Mouse (Mus musculus): ENCODE measurements at regions not wholly inside any gene's neighbourhood (a gene's known extent, or its start where the extent isn't known, plus 50 kb on each side); places are given as distances from the start of the nearest gene placed in this dataset.
A peak's percentile ranks its signal among the peaks of the same experiment; 100 is the strongest.

GRCm38 (mm10) chr4:40400089-40400488 lies 71.9 kb upstream of the Tmem215 start:
- no peak for DNase-seq

- DNase-seq, result no peak
These were observed 81.8 kb upstream of the Tmem215 start for GRCm38 (mm10) chr4:40390183-40390582.

GRCm38 (mm10) chr4:40385284-40385683 lies 86.7 kb upstream of the Tmem215 start:
- no peak for DNase-seq

DNA sequence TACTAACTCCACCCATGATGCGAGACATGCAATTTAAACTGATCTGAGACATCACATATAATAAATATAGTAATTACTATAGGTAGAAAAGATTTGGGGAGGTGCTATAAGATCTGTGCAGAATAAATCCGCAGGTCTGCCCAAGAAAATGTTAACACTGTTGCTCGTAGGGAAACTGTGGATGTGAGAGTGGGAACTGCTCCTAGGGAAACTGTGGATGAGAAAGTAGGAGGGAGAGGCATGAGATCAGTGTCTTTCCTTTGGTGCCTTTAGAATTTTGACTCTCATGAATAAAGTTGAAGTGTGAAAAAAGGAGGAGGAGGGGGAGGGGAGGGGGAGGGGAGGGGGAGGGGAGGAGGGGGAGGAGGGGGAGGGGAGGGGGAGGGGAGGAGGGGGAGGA lies 87.3 kb upstream of the Tmem215 start:
- no peak for DNase-seq

DNA sequence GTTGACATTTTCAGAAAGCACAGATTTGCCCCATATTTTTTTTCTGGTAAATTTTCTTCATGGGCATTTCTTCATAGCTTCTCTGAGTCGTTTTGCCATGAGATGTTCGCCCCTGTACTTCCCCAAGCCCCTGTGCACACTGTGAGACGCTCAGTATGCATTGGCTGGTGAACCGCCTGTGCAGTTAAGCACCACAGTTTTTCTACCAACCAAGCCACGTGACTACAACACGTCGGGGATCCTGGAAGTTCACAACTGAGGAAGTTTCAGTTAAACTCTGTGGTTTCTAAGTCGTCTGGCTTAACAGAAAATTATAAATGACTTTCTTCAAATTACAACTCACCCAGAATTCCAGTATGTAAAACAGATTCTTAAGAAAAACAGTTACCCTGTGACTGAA lies 91.7 kb upstream of the Tmem215 start:
- DNase-seq, result no peak

DNA sequence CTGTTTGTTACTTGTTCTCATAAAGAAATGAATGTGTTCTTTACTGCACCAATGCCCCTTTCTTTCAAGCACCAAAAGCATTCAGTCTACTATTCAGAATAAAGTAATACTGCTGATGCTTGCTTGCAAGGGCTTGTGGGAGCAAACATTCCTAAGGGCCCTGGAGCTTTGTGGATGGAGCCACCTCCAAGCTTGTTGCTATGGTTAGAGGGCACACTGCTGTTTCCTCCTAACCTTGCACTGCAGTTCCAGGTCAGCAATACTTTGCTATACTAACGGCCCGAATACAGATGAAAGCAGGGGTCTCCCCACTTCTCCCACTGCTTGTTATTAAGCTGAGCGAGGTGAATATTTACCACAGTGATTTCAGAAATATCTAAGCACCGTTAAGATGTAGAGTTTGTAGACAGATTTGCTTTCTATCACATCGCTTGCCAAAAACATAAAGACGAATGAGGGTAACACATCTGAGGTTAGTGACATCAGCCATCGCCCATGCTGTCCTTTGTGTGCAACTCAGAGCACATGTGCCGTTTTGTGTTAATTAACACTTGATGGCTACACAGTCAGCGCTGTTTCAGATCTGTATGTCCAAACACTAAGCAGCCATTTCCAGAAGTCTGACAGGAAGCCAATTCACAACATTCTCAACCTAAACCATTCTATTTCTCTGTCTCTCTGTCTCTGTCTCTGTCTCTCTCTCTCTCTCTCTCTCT lies 96.4 kb upstream of the Ndufb6 start:
- DNase-seq, result no peak

DNA sequence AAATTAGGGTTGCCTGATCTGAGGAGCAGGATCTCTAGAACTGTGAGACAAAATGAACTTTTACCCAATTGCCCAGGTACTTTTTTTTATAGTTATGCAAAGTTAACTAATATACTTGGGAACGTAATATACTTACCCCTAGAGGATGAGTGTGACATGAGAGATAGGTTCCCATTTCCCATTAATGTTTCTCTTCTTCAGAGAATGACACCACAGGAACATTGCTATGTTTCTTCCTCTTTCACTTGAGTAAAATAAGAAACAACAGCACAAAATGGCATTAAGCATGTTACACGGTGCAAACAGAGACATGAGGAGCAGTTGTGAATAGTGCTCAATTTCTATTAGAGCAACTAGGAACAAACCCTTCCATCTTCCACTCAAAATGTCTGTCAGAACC lies 95.0 kb upstream of the Ndufb6 start:
- no peak for DNase-seq

DNA sequence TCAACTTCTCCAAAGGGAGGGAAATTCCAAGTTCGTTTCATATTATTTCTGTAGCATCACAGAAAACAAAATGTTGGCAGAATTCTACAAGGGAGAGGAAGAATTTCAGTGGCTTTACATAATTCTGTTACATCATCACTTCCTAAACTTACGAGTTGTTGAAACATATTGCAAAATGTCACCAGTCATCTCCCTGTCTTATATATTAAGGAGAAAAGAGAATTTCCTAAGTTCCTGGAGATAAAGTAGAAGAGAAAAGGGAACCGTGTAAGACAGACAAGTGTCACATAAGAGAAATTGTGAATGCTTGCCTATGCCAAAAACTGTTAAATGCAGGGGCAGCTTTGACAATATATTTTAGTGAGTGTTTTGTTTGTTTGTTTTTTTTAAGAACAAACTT lies 85.1 kb upstream of the Ndufb6 start:
- no peak for DNase-seq

GRCm38 (mm10) chr4:40359307-40359706 lies 80.1 kb upstream of the Ndufb6 start:
- DNase-seq, result no peak

DNA sequence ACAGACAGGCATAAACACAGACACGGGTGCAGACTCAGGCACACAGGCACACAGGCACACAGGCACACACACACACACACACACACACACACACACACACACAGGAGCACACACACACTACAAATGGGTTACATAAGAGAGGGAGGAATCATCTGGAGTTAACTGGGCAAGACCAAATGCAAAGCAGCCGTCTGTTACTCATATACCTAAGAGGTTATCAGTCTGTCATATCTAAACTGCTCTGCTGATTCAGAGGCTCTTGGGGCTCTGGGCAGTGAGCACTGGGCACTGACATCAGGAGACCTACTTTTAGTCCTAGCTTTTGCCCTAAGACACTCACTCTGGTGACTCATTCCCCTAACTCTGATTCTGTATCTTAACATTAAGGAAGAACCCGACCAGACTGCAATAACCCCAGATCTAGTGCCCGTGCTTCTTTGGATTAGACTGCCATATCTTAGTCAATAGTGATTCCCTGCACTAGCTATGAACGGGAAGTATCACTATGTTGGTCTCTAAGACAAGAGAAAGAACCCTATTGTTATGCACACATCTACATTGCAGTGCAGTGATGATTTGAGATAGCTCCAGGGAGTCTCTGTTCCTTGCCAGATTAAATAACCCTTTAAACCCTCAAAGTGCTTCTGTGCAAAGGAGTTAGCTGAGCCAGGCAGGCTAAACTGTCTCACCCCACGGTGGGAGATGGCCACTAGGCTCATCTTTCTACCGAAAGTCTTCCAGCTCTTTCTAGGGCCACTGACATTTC lies 78.0 kb upstream of the Ndufb6 start:
- DNase-seq, result peak; percentile 11

DNA sequence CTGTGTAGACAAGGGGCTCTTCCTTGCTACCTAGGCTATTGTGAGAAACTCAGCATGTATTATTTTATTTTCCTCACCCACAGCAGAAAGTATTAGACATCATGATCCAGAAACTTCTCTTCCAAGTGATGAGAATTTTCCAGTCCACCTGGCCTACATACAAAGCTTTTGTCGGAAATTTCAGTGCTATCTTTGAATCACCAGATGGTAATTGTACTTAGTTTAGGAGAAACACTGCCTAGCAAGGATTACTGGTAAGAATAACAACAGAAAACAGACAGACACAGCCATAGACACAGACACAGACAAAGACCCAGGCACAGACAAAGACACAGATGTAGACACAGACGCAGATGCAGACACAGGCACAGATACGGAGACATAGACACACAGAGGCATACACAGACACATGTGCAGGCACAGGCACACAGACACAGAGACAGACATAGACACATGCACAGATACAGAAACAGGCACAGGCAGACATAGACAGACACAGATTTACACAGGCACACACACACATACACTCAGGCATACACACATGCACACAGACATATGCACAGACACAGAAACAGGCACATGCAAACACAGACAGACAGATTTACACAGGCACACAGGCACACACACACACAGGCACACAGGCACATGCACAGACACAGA lies 76.7 kb upstream of the Ndufb6 start:
- DNase-seq, result no peak

DNA sequence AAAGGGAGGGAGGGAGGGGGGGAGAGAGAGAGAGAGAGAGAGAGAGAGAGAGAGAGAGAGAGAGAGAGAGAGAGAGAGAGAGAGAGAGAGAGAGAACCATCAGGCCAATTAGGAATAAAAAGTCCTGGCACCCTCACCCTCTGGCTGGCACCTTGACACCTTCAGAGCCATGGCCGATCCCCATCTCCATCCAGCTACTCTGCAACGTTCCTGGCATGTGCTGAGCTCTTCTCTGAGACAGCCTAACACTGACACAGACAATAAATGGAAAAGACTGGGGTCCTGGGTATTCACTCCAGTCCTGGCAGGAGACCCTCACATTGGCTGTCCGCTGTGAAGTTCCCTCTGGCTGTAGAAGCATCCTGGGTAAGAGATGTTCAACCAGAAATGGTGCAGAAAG lies 75.2 kb upstream of the Ndufb6 start:
- DNase-seq, result no peak

DNA sequence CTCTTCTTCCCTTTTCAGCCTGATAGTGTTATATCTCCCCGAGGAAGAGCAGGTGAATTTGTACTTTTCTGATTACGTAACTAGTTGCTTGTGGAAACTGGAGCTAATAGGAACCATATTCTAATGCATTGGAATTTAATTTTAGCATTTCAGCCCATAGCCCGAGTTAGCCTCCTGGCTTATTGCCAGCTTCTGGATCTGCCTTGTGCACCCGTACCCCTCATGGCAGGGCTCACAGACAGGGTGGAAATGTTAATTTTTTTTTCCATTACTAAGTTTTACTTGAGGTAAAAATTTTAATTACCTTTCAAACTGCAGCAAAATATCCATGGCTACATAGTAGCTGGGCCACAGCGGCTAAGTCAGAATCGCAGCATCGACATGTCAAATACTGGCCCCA lies 72.4 kb upstream of the Ndufb6 start:
- no peak for DNase-seq

DNA sequence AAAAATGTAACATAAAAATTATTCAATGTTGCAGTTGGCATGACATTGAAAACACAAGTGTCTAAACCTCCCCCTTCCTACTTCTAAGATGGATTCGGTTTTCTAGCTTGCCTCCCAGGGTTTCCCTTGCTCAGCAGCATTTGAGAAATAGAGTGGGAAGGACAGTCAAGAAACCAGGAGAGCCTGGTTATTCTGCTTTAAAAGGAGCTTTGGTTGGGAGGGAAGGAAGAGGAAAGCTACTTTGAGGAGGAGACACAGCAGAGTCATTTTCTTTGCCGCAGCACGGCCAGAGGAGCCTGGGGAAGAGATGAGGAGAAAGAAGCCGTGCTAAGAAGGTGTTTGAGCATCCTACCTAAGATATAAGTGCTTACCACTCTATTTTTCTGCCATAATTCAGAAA lies 71.9 kb upstream of the Ndufb6 start:
- no peak for DNase-seq

DNA sequence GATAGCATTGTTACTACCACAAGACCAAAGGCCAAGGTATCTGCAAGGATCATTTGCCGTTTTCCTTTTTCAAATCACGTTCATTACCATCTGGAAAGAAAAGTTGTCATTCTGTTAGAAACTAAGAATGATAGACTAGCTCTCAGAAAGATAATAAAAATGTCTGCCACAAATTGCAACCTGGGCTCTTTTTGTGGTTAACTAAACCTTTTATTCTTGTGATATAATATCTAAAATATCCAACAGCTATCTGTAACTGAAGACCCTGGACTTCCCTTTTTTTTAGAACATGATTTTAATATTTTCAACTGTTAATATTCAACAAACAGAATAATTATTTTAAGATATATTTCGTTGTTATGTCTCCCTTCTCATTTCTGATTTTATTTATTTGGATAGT lies 66.6 kb upstream of the Ndufb6 start:
- no peak for DNase-seq

- no peak for DNase-seq
These were observed 63.0 kb upstream of the Ndufb6 start for GRCm38 (mm10) chr4:40342181-40342580.

- DNase-seq, result no peak
These were observed 55.6 kb upstream of the Ndufb6 start for GRCm38 (mm10) chr4:40334841-40335240.

DNA sequence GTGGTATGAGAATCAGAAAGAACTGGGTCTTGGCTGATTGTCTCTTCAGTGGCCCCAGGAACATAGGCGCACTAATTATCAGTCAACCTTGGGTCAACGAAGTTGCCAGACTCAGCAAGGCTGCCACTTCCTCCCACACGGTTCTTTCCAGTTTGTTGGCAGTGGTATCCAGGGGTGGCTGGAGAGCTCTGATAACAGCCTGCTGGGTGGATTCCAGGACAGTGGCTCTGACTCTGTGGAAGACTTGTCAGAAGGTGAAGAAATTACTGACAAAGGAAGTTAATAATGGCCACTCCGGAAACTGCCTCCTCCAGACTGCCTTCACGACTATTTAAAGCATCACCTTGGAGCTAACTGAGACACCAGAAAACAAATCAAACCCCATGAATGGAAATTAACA lies 50.5 kb upstream of the Ndufb6 start:
- no peak for DNase-seq
